Mouse (Mus musculus) lung, adult 2 months (tissue): ENCODE results near the gene Prame.

ENCODE experiments used
- CTCF ChIP-seq: fragments of 200-500 bp; IDR thresholded peaks from 2 replicates; pipeline ENCODE4 v1.5.1; 2011; ENCODE audit warnings: mild to moderate bottlenecking, low read length, control low read depth; ENCODE audit not compliant: insufficient read depth
- POLR2A ChIP-seq: fragments of 200-500 bp; IDR thresholded peaks from 2 replicates; pipeline ENCODE4 v1.6.1; 2011; ENCODE audit warnings: low read depth, mild to moderate bottlenecking, control low read depth, low read length, borderline replicate concordance; ENCODE audit errors: extremely low read depth

DNA sequence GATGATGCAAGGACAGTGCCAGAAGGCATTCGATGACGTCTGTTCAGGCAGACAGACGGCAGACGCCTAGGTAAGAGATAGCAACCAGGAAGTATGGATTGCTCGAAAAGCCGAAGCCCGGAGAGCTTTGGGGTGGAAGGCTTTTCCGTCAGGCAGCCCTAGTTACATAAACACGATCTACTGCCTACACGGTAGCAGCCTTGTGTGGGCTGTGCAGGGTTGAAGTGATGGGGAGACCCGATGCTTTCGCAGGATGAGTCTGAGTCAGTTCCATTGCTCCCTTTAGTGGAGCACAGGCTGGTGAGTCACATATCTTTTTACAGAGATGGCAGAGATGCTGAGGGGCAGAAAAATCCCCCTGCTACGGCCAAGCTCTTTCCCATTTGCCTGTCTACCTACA is 29.4 kb downstream of the Prame start:
- TF ChIP-seq CTCF (no peak), POLR2A (no peak)
